Mouse (Mus musculus): ENCODE results near the gene Gm13030. TPM values are rescaled to one million over a fixed set of nuclear protein-coding genes. Genes with fewer than 3 reads are reported as not detected.
"Not testable (repeated sequence)": the region's sequence is repeated elsewhere in the genome, so short reads cannot be mapped to it uniquely, and the experiment has no call there.

Gm13030 gene
- total RNA-seq, 1 experiment: not detected

DNA sequence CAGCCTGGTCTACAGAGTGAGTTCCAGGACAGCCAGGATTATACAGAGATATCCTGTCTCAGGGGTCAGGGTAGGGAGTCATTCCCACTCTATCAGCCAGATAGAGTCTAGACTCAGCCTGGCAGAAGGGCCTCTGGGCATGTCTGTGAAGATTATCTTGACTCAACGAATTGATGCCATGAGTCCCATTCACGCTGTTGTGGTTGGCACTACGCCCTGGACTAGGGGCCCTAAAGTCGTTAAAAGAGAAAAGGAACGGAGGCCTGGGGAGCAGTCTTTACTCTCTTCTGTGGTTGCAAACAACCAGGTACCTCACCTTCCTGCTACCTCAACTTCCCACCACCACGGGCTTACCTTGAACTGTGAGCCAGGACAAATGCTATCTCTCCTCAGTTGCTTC lies 34.0 kb downstream of the Gm13030 start:
- Histone ChIP-seq H3K9me3 (ENCODE audit: control insufficient read depth, insufficient read depth, low read depth, low read length) (0 out of 2 replicates have a peak, but pooled peaks cover 2% of the 10 kb centered on the region), H3K9ac (ENCODE audit: insufficient read depth, low read depth, low read length, poor library complexity, severe bottlenecking) (no peak overlapping the region), H3K27ac (ENCODE audit: insufficient read depth, low read depth, low read length, poor library complexity, severe bottlenecking) (no peak overlapping the region), H3K4me3 (ENCODE audit: insufficient read depth in 1 of 2, low read depth in 1 of 2, low read length in 2 of 2, poor library complexity in 1 of 2, severe bottlenecking in 1 of 2) (no peak overlapping the region), H3K4me1 (ENCODE audit: control insufficient read depth in 2 of 2, insufficient read depth in 2 of 2, low read length in 2 of 2, poor library complexity in 1 of 2) (peaks cover 0 to 2% of the 10 kb centered on the region in 2 experiments; a peak in 1 of 4 replicates), H3K36me3 (ENCODE audit: control insufficient read depth, insufficient read depth, low read length, poor library complexity, severe bottlenecking) (no peaks in the 10 kb centered on the region)
- DNase-seq (ENCODE audit: low read depth, low spot score): no peak
- TF ChIP-seq ZNF384 (IDR thresholded peaks at IDR 0.05; ENCODE audit: low read depth, low read length) (no peak), ZC3H11A (IDR thresholded peaks at IDR 0.05; ENCODE audit: borderline replicate concordance, low read depth, low read length) (no peak), MAFK (IDR thresholded peaks at IDR 0.05; ENCODE audit: insufficient read depth, low read depth, low read length) (no peak), CHD2 (IDR thresholded peaks at IDR 0.05; ENCODE audit: low read depth, low read length) (no peak), HCFC1 (IDR thresholded peaks at IDR 0.05; ENCODE audit: borderline replicate concordance, insufficient read depth, low read length) (no peak)
- in situ Hi-C loops (cut with MboI; ENCODE audit: low sequenced_read_pairs in 2 of 2, unreplicated experiment in 2 of 2): no loop called here

GRCm38 (mm10) chr4:138827147-138827546 lies 46.6 kb downstream of the Gm13030 start:
- in situ Hi-C loops (cut with MboI; ENCODE audit: low sequenced_read_pairs in 2 of 2, unreplicated experiment in 2 of 2): no loop called here
- Histone ChIP-seq H3K9me3 (ENCODE audit: control insufficient read depth, insufficient read depth, low read depth, low read length) (no peaks in the 10 kb centered on the region), H3K4me3 (ENCODE audit: insufficient read depth in 1 of 2, low read depth in 1 of 2, low read length in 2 of 2, poor library complexity in 1 of 2, severe bottlenecking in 1 of 2) (no peak overlapping the region), H3K36me3 (ENCODE audit: control insufficient read depth, insufficient read depth, low read length, poor library complexity, severe bottlenecking) (no peaks in the 10 kb centered on the region), H3K27ac (ENCODE audit: insufficient read depth, low read depth, low read length, poor library complexity, severe bottlenecking) (no peak overlapping the region), H3K4me1 (ENCODE audit: control insufficient read depth in 2 of 2, insufficient read depth in 2 of 2, low read length in 2 of 2, poor library complexity in 1 of 2) (no peaks in the 10 kb centered on the region), H3K9ac (ENCODE audit: insufficient read depth, low read depth, low read length, poor library complexity, severe bottlenecking) (no peak overlapping the region)
- TF ChIP-seq ZNF384 (IDR thresholded peaks at IDR 0.05; ENCODE audit: low read depth, low read length): no peak
- TF ChIP-seq HCFC1 (IDR thresholded peaks at IDR 0.05; ENCODE audit: borderline replicate concordance, insufficient read depth, low read length): no peak
- no peak for TF ChIP-seq CHD2 (IDR thresholded peaks at IDR 0.05; ENCODE audit: low read depth, low read length)
- no peak for TF ChIP-seq ZC3H11A (IDR thresholded peaks at IDR 0.05; ENCODE audit: borderline replicate concordance, low read depth, low read length)
- TF ChIP-seq MAFK (IDR thresholded peaks at IDR 0.05; ENCODE audit: insufficient read depth, low read depth, low read length): no peak
- no peak for DNase-seq (ENCODE audit: low read depth, low spot score)

GRCm38 (mm10) chr4:138825751-138826567 lies 47.8 kb downstream of the Gm13030 start:
- Histone ChIP-seq H3K9ac (ENCODE audit: insufficient read depth, low read depth, low read length, poor library complexity, severe bottlenecking) (no peak overlapping the region), H3K4me1 (ENCODE audit: control insufficient read depth in 2 of 2, insufficient read depth in 2 of 2, low read length in 2 of 2, poor library complexity in 1 of 2) (no peaks in the 10 kb centered on the region), H3K9me3 (ENCODE audit: control insufficient read depth, insufficient read depth, low read depth, low read length) (no peaks in the 10 kb centered on the region), H3K4me3 (ENCODE audit: insufficient read depth in 1 of 2, low read depth in 1 of 2, low read length in 2 of 2, poor library complexity in 1 of 2, severe bottlenecking in 1 of 2) (no peak overlapping the region), H3K36me3 (ENCODE audit: control insufficient read depth, insufficient read depth, low read length, poor library complexity, severe bottlenecking) (no peaks in the 10 kb centered on the region), H3K27ac (ENCODE audit: insufficient read depth, low read depth, low read length, poor library complexity, severe bottlenecking) (no peak overlapping the region)
- TF ChIP-seq CHD2 (IDR thresholded peaks at IDR 0.05; ENCODE audit: low read depth, low read length) (no peak), ZC3H11A (IDR thresholded peaks at IDR 0.05; ENCODE audit: borderline replicate concordance, low read depth, low read length) (no peak), HCFC1 (IDR thresholded peaks at IDR 0.05; ENCODE audit: borderline replicate concordance, insufficient read depth, low read length) (no peak), ZNF384 (IDR thresholded peaks at IDR 0.05; ENCODE audit: low read depth, low read length) (no peak), MAFK (IDR thresholded peaks at IDR 0.05; ENCODE audit: insufficient read depth, low read depth, low read length) (no peak)
- in situ Hi-C loops (cut with MboI; ENCODE audit: low sequenced_read_pairs in 2 of 2, unreplicated experiment in 2 of 2): no loop called here
- no peak for DNase-seq (ENCODE audit: low read depth, low spot score)

DNA sequence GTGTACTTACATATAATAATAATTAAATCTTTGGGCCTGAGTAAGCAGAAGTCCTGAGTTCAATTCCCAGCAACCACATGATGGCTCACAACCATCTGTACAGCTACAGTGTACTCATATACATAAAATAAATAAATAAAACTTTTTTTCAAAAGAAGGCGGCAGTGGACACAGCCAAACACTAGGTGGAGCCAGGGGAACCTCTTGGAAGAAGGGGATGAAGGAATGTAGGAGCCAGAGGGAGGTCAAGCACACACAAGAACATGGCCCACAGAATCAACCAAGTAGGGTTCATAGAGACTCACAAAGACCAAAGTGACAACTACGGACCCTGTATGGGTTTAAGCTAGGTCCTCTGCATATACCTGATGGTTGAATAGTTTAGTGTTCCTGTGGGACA lies 49.1 kb downstream of the Gm13030 start:
- peaks cover 0 to 6% of the 10 kb centered on the region in 2 experiments; a peak in 1 of 4 replicates for H3K4me1 ChIP-seq (ENCODE audit: control insufficient read depth in 2 of 2, insufficient read depth in 2 of 2, low read length in 2 of 2, poor library complexity in 1 of 2)
- no peaks in the 10 kb centered on the region for H3K36me3 ChIP-seq (ENCODE audit: control insufficient read depth, insufficient read depth, low read length, poor library complexity, severe bottlenecking)
- H3K27ac ChIP-seq (ENCODE audit: insufficient read depth, low read depth, low read length, poor library complexity, severe bottlenecking): no peak overlapping the region
- no peak for TF ChIP-seq CHD2 (IDR thresholded peaks at IDR 0.05; ENCODE audit: low read depth, low read length)
- TF ChIP-seq ZNF384 (IDR thresholded peaks at IDR 0.05; ENCODE audit: low read depth, low read length): peak; percentile 46; the same call in 1 of the 2 replicates
- no peaks in the 10 kb centered on the region for H3K9me3 ChIP-seq (ENCODE audit: control insufficient read depth, insufficient read depth, low read depth, low read length)
- in situ Hi-C loops (cut with MboI; ENCODE audit: low sequenced_read_pairs in 2 of 2, unreplicated experiment in 2 of 2): no loop called here
- H3K9ac ChIP-seq (ENCODE audit: insufficient read depth, low read depth, low read length, poor library complexity, severe bottlenecking): no peak overlapping the region
- no peak overlapping the region for H3K4me3 ChIP-seq (ENCODE audit: insufficient read depth in 1 of 2, low read depth in 1 of 2, low read length in 2 of 2, poor library complexity in 1 of 2, severe bottlenecking in 1 of 2)
- DNase-seq (ENCODE audit: low read depth, low spot score): peak; percentile 29

GRCm38 (mm10) chr4:138824161-138824560 lies 49.6 kb downstream of the Gm13030 start:
- H3K4me1 ChIP-seq (ENCODE audit: control insufficient read depth in 2 of 2, insufficient read depth in 2 of 2, low read length in 2 of 2, poor library complexity in 1 of 2); H3K27ac ChIP-seq (ENCODE audit: insufficient read depth, low read depth, low read length, poor library complexity, severe bottlenecking); DNase-seq (ENCODE audit: low read depth, low spot score); H3K4me3 ChIP-seq (ENCODE audit: insufficient read depth in 1 of 2, low read depth in 1 of 2, low read length in 2 of 2, poor library complexity in 1 of 2, severe bottlenecking in 1 of 2); H3K36me3 ChIP-seq (ENCODE audit: control insufficient read depth, insufficient read depth, low read length, poor library complexity, severe bottlenecking); in situ Hi-C loops (cut with MboI; ENCODE audit: low sequenced_read_pairs in 2 of 2, unreplicated experiment in 2 of 2); H3K9me3 ChIP-seq (ENCODE audit: control insufficient read depth, insufficient read depth, low read depth, low read length); H3K9ac ChIP-seq (ENCODE audit: insufficient read depth, low read depth, low read length, poor library complexity, severe bottlenecking): not testable (repeated sequence)
